Mouse (Mus musculus) midbrain, postnatal 0 days (tissue): Measurements from ENCODE around the gene Olfr444. TPM values are rescaled to one million over a fixed set of nuclear protein-coding genes. Genes with fewer than 3 reads are reported as not detected.

ENCODE experiments used
- ATAC-seq: fragments of 200-750 bp; cut with Nextera tagmentation; 2 replicates; pipeline ENCODE4 v1.8.0; 2017; ENCODE audit warnings: moderate number of reproducible peaks, mild to moderate bottlenecking, moderate TSS enrichment, moderate library complexity; ENCODE audit not compliant: low FRiP score
- DNase-seq: peaks from one replicate; pipeline ENCODE4 v3.0.0-alpha.2; 2015; ENCODE audit warnings: low spot score
- H3K27ac ChIP-seq: fragments of 300-500 bp; sonication (generic); 2 replicates; pipeline ENCODE4 v1.5.1; 2014; ENCODE audit warnings: low read depth, mild to moderate bottlenecking, low read length, mixed read lengths
- H3K27me3 ChIP-seq: fragments of 300-500 bp; sonication (generic); 2 replicates; pipeline ENCODE4 v1.6.1; 2014; ENCODE audit warnings: low read length, control low read depth, mixed read lengths; ENCODE audit not compliant: insufficient read depth
- H3K36me3 ChIP-seq: fragments of 300-500 bp; sonication (generic); 2 replicates; pipeline ENCODE4 v1.6.1; 2014; ENCODE audit warnings: low read length, control low read depth, mixed read lengths; ENCODE audit not compliant: insufficient read depth
- H3K4me1 ChIP-seq: fragments of 300-500 bp; sonication (generic); 2 replicates; pipeline ENCODE4 v1.6.1; 2014; ENCODE audit warnings: mild to moderate bottlenecking, control low read depth, antibody characterized with exemption, low read length, mixed read lengths; ENCODE audit not compliant: insufficient read depth
- H3K4me2 ChIP-seq: fragments of 300-500 bp; sonication (generic); 2 replicates; pipeline ENCODE4 v1.6.1; 2014; ENCODE audit warnings: low read depth, mild to moderate bottlenecking, low read length, mixed read lengths; ENCODE audit not compliant: poor library complexity, severe bottlenecking
- H3K4me3 ChIP-seq: fragments of 300-500 bp; sonication (generic); 2 replicates; pipeline ENCODE4 v1.5.1; 2014; ENCODE audit warnings: low read depth, mild to moderate bottlenecking, low read length, moderate library complexity
- H3K9ac ChIP-seq: fragments of 300-500 bp; sonication (generic); replicated peaks from 2 replicates; pipeline ENCODE4 v1.6.1; 2014; ENCODE audit warnings: mild to moderate bottlenecking, low read length, moderate library complexity, mixed read lengths; ENCODE audit not compliant: poor library complexity, severe bottlenecking
- H3K9me3 ChIP-seq: fragments of 300-500 bp; sonication (generic); 2 replicates; pipeline ENCODE4 v1.6.1; 2016; ENCODE audit warnings: low read length, control low read depth
- CTCF ChIP-seq: IDR thresholded peaks from 2 replicates; pipeline ENCODE4 v1.5.1; 2016; ENCODE audit warnings: antibody characterized with exemption, mild to moderate bottlenecking
- WGBS: fragments of 180-500 bp; shearing (Covaris S2); extraction: QIAGEN DNeasy Blood & Tissue Kit; methylation state at CpG from one replicate; pipeline ENCODE4 v1.1.7; 2014; 5-methylcytosine and 5-hydroxymethylcytosine counted together
- polyA plus RNA-seq: library from polyadenylated mRNA; unstranded; fragments of >200 nt; fragmentation: Nextera tagmentation; extraction: Ambion mirVana; gene quantifications from 2 replicates; pipeline ENCODE4 v1.2.1, GENCODE M21; 2015
- total RNA-seq: library from RNA; depleted of rRNA; stranded (reverse); fragments of >200 nt; gene quantifications from 2 replicates; pipeline ENCODE4 v1.2.3, GENCODE M21; 2014; rRNA removed

Olfr444 gene
- total RNA-seq (not detected in 2 replicates), polyA plus RNA-seq (not detected in 2 replicates)

- WGBS: 79% methylated on average over 1 of the region's 1 CpGs
Measured at GRCm38 (mm10) chr6:42948767-42949166, at the start of gene Olfr444. Gene Olfr444 (plus strand): TSS chr6:42949067.

GRCm38 (mm10) chr6:42900345-42900744 lies 48.5 kb upstream of the Olfr444 start:
- Histone ChIP-seq H3K36me3 (no peaks in the 10 kb centered on the region), H3K27ac (no peak overlapping the region), H3K9me3 (no peaks in the 10 kb centered on the region)

More at GRCm38 (mm10) chr6:42948767-42949166, at the start of gene Olfr444:
- no peaks in the 10 kb centered on the region for H3K4me1 ChIP-seq
- TF ChIP-seq CTCF: no peak
- no peak within 1 kb of the TSS for H3K4me2 ChIP-seq
- no peak within 1 kb of the TSS for H3K4me3 ChIP-seq
- H3K27me3 ChIP-seq: no peaks in the 10 kb centered on the region
- no peaks in the 10 kb centered on the region for H3K36me3 ChIP-seq
- DNase-seq (no peak), ATAC-seq (no peak)
- H3K9me3 ChIP-seq: no peaks in the 10 kb centered on the region
- H3K27ac ChIP-seq: no peak within 1 kb of the TSS
- no peak within 1 kb of the TSS for H3K9ac ChIP-seq

GRCm38 (mm10) chr6:42908578-42908977 lies 40.3 kb upstream of the Olfr444 start, which contains the start of gene Olfr447:
Gene Olfr447 (plus strand): TSS chr6:42908878.
- no peak for DNase-seq
- ATAC-seq: no peak

More at GRCm38 (mm10) chr6:42900345-42900744, 48.5 kb upstream of the Olfr444 start:
- no peaks in the 10 kb centered on the region for H3K4me1 ChIP-seq
- H3K4me2 ChIP-seq: no peak overlapping the region
- DNase-seq: no peak
- no peaks in the 10 kb centered on the region for H3K27me3 ChIP-seq
- no peak overlapping the region for H3K9ac ChIP-seq
- no peak for ATAC-seq
- 28% methylated on average over 1 of the region's 1 CpGs for WGBS
- H3K4me3 ChIP-seq: no peak overlapping the region
- TF ChIP-seq CTCF: no peak

GRCm38 (mm10) chr6:42921077-42921476 lies 27.8 kb upstream of the Olfr444 start, which contains the start of gene Olfr446:
Gene Olfr446 (plus strand): TSS chr6:42921377.
- ATAC-seq: no peak
- no peak within 1 kb of the TSS for H3K4me2 ChIP-seq
- H3K27ac ChIP-seq: no peak within 1 kb of the TSS
- no peaks in the 10 kb centered on the region for H3K9me3 ChIP-seq
- no peak within 1 kb of the TSS for H3K9ac ChIP-seq
- no peak for DNase-seq
- no peaks in the 10 kb centered on the region for H3K4me1 ChIP-seq
- 60% methylated on average over 2 of the region's 2 CpGs for WGBS
- H3K4me3 ChIP-seq: no peak within 1 kb of the TSS
- H3K36me3 ChIP-seq: no peaks in the 10 kb centered on the region
- H3K27me3 ChIP-seq: no peaks in the 10 kb centered on the region
- TF ChIP-seq CTCF: no peak

More at GRCm38 (mm10) chr6:42908578-42908977, 40.3 kb upstream of the Olfr444 start, which contains the start of gene Olfr447:
- H3K36me3 ChIP-seq: no peaks in the 10 kb centered on the region
- no peaks in the 10 kb centered on the region for H3K9me3 ChIP-seq
- no peak within 1 kb of the TSS for H3K4me3 ChIP-seq
- no peak for TF ChIP-seq CTCF
- no peak within 1 kb of the TSS for H3K4me2 ChIP-seq
- no peak within 1 kb of the TSS for H3K27ac ChIP-seq
- no peak within 1 kb of the TSS for H3K9ac ChIP-seq
- no peaks in the 10 kb centered on the region for H3K27me3 ChIP-seq
- H3K4me1 ChIP-seq: no peaks in the 10 kb centered on the region

GRCm38 (mm10) chr6:42980377-42980776 lies 31.5 kb downstream of the Olfr444 start:
- H3K36me3 ChIP-seq: no peaks in the 10 kb centered on the region
- TF ChIP-seq CTCF: no peak
- DNase-seq: no peak
- H3K4me3 ChIP-seq: no peak overlapping the region
- H3K9me3 ChIP-seq: no peaks in the 10 kb centered on the region
- no peak for ATAC-seq
- H3K27ac ChIP-seq: no peak overlapping the region
- no peak overlapping the region for H3K9ac ChIP-seq
- H3K4me1 ChIP-seq: no peaks in the 10 kb centered on the region
- H3K27me3 ChIP-seq: no peaks in the 10 kb centered on the region
- H3K4me2 ChIP-seq: no peak overlapping the region

Other genes starting within 250 kb of the Olfr444 start
- 306 and 314 TPM in 2 replicates for gene Tcaf1, start 239.0 kb upstream of the Olfr444 start, total RNA-seq
- gene Tcaf1, start 239.0 kb upstream of the Olfr444 start, polyA plus RNA-seq: 195 and 199 TPM in 2 replicates
- not detected in 2 replicates for gene Olfr453, start 209.7 kb upstream of the Olfr444 start, total RNA-seq
- gene Olfr453, start 209.7 kb upstream of the Olfr444 start, polyA plus RNA-seq: not detected in 2 replicates
- gene Olfr38, start 192.7 kb upstream of the Olfr444 start, total RNA-seq: not detected in 2 replicates
- gene Olfr38, start 192.7 kb upstream of the Olfr444 start, polyA plus RNA-seq: not detected in 2 replicates
- gene Olfr452, start 164.0 kb upstream of the Olfr444 start, total RNA-seq: not detected in 2 replicates
- gene Olfr452, start 164.0 kb upstream of the Olfr444 start, polyA plus RNA-seq: not detected in 2 replicates
- not detected in 2 replicates for gene Olfr450, start 137.1 kb upstream of the Olfr444 start, total RNA-seq
- not detected in 2 replicates for gene Olfr450, start 137.1 kb upstream of the Olfr444 start, polyA plus RNA-seq
- not detected in 2 replicates for gene Olfr449, start 114.7 kb upstream of the Olfr444 start, total RNA-seq
- gene Olfr449, start 114.7 kb upstream of the Olfr444 start, polyA plus RNA-seq: not detected in 2 replicates
- gene Olfr448, start 58.6 kb upstream of the Olfr444 start, total RNA-seq: not detected in 2 replicates
- gene Olfr448, start 58.6 kb upstream of the Olfr444 start, polyA plus RNA-seq: not detected in 2 replicates
- not detected in 2 replicates for gene Olfr447, start 40.2 kb upstream of the Olfr444 start, total RNA-seq
- gene Olfr447, start 40.2 kb upstream of the Olfr444 start, polyA plus RNA-seq: not detected in 2 replicates
- gene Olfr446, start 27.7 kb upstream of the Olfr444 start, total RNA-seq: not detected in 2 replicates
- not detected in 2 replicates for gene Olfr446, start 27.7 kb upstream of the Olfr444 start, polyA plus RNA-seq
- gene Olfr441, start 157.3 kb downstream of the Olfr444 start, total RNA-seq: 0.85 TPM in 1 of 2 replicates, not detected in the other
- gene Olfr441, start 157.3 kb downstream of the Olfr444 start, polyA plus RNA-seq: not detected in 2 replicates
- not detected in 2 replicates for gene Olfr237-ps1, start 197.5 kb downstream of the Olfr444 start, total RNA-seq
- 0.04 and 0.15 TPM in 2 replicates for gene Olfr237-ps1, start 197.5 kb downstream of the Olfr444 start, polyA plus RNA-seq
- not detected in 2 replicates for gene Olfr437, start 214.2 kb downstream of the Olfr444 start, total RNA-seq
- not detected in 2 replicates for gene Olfr437, start 214.2 kb downstream of the Olfr444 start, polyA plus RNA-seq
- gene Olfr13, start 223.1 kb downstream of the Olfr444 start, total RNA-seq: not detected in 2 replicates
- 0.05 and 0.10 TPM in 2 replicates for gene Olfr13, start 223.1 kb downstream of the Olfr444 start, polyA plus RNA-seq
- gene Olfr435, start 248.1 kb downstream of the Olfr444 start, total RNA-seq: not detected in 2 replicates
- gene Olfr435, start 248.1 kb downstream of the Olfr444 start, polyA plus RNA-seq: not detected in 2 replicates